Mouse (Mus musculus): ENCODE results near the gene Adnp. TPM values are rescaled to one million over a fixed set of nuclear protein-coding genes. Genes with fewer than 3 reads are reported as not detected.

The Adnp gene
- polyA plus RNA-seq, 1 experiment: 51.3 TPM

- TF ChIP-seq GATA1 (IDR thresholded peaks at IDR 0.05; ENCODE audit: low read length): no peak
Measured at GRCm38 (mm10) chr2:168143794-168144193, 63.1 kb downstream of the Adnp start.

- no peak for TF ChIP-seq GATA1 (IDR thresholded peaks at IDR 0.05; ENCODE audit: low read length)
Measured at GRCm38 (mm10) chr2:168137161-168137560, 69.8 kb downstream of the Adnp start.

Other genes with a start within 250 kb of the Adnp start
- 13.4 and 18.2 TPM in 2 replicates for gene Ripor3, start 196.5 kb downstream of the Adnp start, polyA plus RNA-seq (2012)
- 4.3 and 4.8 TPM in 2 replicates for gene Pard6b, start 126.1 kb downstream of the Adnp start, polyA plus RNA-seq (2012)
- not detected in 2 replicates for gene Gm20716, start 23.3 kb upstream of the Adnp start, polyA plus RNA-seq (2012)
- gene Dpm1, start 23.5 kb upstream of the Adnp start, polyA plus RNA-seq (2012): 76.5 and 103 TPM in 2 replicates
- 30.4 and 39.7 TPM in 2 replicates for gene Mocs3, start 23.5 kb upstream of the Adnp start, polyA plus RNA-seq (2012)
- not detected in 2 replicates for gene Kcng1, start 74.6 kb upstream of the Adnp start, polyA plus RNA-seq (2012)